Mouse (Mus musculus) MEL-GATA-1-ER (cell line): Measurements from ENCODE around the gene Ankrd52.
"Not testable (repeated sequence)": the region's sequence is repeated elsewhere in the genome, so short reads cannot be mapped to it uniquely, and the experiment has no call there.

Experiments
- DNase-seq: peaks from one replicate; pipeline ENCODE4 v3.0.0-alpha.2; 2012; ENCODE audit warnings: low read depth; ENCODE audit errors: extremely low read depth

Gene Ankrd52

DNA sequence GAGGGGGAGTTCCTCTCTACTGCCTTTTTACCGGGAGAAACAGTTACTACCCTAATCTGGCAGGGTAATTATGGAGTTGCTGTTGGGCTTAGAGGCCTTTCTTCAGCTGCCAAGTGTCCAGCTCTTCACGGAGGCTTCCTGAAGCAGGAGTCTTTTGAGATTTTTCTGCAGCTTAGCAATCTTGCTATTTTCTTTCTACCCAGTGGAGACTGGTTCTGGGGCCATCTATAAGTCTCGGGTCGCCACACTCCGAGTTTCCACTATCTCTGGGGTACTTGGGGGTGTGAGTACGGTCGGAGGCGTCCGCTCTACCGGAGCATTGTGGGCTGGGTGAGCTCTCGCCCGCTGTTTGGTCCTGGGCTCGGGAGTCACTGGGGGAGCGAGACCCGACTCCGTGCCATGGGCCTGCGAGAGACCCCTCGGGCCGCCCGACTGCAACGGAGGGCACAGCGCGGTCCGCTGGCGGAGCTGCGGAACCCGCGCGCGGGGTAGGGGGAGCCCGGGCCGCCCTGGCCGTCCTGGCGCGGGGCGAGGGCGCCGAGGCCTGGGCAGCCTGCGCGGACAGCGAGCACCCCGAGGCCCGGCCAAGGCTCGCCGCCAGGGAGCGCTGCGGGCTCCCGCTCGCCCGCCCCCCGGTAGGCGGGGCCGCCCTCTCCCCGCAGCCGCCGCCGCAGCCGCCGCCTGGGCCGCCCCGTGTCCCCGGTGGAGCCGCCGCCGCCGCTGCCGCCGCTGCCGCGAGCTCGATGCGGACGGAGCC lies at the start of gene Ankrd52:
Ankrd52 (plus strand) TSS at position 661 of the 757 bp plus-strand sequence.
- peak; percentile 47 for DNase-seq

DNA sequence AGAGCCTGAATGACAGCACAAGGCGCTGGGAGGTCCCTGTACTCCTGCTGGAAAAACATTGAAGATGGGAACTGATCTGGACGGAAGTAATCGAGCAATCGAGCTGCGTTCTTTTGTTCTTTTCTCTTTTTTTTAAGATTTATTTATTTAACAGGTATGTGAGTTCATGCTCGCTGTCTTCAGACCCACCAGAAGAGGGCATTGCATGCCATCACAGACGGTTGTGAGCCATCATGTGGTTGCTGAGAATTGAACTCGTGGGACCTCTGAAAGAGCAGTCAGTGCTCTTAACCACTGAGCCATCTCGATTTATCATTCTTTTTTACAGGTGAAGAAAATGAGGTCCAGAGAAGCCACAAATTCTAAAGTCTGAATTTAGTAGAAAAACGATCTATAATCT lies 49.3 kb upstream of the Ankrd52 start:
- DNase-seq = no peak

DNA sequence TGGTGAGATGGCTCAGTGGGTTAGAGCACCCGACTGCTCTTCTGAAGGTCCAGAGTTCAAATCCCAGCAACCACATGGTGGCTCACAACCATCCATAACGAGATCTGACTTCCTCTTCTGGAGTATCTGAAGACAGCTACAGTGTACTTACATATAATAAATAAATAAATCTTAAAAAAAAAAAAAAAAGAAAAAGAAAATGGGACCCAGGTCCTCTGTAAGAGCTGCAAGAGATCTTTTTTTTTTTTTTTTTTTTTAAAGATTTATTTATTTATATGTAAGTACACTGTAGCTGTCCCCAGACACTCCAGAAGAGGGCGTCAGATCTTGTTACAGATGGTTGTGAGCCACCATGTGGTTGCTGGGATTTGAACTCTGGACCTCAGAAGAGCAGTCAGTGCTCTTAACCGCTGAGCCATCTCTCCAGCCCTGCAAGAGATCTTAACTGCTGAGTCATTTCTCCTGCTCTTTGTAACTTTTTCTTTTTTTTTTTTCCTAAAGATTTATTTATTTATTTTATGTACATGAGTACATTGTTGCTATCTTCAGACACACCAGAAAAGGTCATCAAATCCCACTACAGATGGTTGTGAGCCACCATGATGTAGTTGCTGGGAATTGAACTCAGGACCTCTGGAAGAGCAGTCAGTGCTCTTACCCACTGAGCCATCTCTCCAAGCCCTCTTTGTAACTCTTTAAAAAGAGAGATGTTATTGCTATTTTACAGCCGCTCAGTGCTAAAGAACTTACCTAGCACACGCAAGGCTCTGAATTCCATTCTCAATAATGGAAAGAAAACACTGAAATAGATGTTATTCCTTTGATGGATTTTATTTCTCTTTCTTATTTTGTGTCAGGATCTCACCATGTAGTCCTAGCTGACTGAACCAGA lies 44.3 kb upstream of the Ankrd52 start:
- DNase-seq = not testable (repeated sequence)

DNA sequence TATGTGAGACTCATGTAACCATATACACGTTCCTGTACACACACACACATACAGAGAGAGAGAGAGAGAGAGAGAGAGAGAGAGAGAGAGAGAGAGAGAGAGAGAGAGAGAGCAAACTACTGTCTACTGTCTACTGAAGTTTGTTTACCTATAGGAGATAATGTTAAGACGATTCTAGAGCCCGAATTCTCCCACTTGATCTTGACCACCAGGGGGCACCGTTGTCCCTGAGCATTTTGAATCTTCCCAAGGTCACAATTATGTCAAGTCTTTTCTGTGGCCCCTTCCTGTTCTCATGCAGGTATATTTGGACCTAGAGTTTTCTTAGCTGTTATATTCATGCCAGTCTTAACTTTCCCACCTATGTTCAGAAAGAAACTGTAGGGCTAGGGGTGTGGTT lies 41.3 kb upstream of the Ankrd52 start:
- peak; percentile 77 for DNase-seq

DNA sequence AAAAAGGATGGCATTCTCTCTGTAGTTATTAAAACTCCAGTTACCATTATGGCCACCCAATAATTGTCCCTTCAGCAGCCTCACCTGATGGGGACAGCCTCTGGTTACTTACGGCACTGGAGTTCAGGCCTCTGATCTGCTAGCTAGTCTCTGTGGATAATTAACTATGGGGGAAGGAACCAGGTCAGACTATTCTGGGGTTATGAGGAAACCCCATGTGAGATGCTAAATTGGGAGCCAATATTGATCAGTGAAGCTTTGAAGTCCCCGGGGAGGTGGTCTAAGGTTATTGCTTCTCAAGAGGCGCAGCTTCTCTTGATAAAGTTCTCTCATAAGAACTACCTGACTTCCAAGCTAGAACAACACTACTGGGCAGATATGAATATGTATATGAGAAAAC lies 40.7 kb upstream of the Ankrd52 start:
- DNase-seq = no peak

DNA sequence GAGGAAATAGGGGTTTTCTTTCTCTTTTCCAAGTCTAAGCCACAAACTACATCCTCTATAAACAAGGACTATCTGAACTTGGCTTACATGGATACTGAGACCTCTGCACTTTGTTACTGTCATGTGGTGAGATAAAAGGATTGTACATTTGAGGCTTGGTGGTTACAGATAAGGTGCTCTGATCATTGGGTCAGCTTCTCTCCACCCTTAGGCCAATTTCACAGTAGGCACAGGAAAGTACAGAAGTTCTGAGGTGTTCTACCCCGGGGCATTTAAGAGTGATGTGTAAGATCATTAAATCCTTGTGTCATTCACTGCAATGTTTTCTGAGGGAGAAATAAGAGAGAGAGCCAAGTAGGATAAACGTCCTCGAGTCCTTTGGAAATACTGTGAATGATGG lies 40.3 kb upstream of the Ankrd52 start:
- peak; percentile 37 for DNase-seq

DNA sequence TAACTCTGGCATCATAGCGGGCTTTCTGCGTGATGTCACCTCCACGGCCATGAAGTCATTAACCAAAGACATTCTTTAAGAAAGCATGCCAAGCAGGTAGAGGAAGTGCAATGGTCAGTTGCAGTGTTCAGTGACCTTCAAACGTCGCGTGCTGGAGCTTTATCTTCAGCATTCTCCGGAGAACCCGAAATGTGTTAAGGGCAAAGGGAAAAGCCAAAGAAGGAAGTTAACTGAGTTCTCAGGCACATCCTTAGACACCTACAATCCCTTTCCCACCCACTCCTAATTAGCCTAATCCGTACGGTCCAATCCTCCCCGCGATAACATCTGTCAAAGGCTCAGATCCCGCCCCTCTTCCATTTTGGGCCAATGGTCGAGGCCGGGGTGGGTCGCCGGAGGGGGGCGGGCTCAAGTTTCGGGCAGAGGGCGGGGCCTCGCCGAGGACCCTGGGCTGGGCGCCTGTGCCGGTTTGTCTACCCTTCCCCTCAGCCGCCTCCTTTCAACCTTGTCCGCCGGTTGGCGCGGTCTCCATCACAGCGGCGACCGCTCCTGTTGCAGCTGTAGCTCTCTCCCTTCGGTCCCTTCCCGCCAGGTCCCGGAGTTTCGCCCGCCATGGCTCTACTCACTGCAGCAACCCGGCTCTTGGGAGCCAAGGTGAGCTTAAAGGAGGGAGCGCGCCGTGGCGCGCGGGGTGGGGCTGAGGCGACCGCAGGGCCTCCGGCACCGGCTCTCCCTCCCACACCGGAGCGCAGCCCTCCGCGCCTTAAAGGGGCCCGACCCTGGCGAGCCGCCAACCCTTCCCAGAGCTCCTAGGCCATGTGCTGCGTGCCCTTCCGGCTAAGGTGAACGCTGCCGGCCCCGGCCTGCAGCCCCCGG lies 39.4 kb upstream of the Ankrd52 start, which contains the start of gene Cs:
Cs (plus strand) TSS at position 429 of the 876 bp plus-strand sequence.
- peak; percentile 98 for DNase-seq

DNA sequence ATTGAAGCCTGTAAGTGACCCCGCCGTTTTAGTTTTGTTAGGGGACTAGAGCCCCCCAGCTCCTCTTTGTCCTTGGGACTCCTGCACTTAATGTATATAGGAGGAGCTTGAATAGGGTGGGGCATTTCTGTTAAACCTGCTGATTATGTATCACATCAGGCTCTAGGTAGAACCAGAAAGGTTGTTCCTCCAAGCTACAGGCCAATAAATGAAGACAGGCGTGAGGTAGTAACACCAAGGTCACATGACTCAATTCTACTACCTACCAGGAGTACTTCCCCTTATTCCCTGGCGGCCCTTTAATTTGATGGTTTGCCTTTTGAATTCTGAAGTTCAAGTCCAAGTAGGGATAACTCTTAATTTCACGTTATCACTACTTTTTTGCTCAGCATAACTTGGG lies 38.5 kb upstream of the Ankrd52 start:
- DNase-seq = peak; percentile 81

DNA sequence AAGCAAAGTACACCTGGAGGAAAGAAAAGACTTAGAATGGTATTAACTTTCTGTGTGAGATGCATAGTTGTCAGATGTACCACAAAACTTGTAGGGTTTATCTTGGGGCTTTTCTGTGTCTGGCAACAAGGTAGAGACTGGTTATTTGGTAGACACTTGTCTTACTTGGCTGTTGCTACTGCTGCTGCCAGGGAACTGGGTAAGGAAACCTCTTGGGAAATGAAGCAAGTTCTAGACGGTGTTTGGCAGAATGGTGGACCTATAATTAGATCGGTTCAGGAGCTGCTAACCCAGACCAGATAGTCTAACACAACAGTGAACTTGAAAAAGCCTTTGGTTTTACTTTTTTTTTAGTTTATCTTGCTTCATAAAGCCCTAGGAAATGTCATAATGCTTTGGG lies 38.0 kb upstream of the Ankrd52 start:
- DNase-seq = no peak

DNA sequence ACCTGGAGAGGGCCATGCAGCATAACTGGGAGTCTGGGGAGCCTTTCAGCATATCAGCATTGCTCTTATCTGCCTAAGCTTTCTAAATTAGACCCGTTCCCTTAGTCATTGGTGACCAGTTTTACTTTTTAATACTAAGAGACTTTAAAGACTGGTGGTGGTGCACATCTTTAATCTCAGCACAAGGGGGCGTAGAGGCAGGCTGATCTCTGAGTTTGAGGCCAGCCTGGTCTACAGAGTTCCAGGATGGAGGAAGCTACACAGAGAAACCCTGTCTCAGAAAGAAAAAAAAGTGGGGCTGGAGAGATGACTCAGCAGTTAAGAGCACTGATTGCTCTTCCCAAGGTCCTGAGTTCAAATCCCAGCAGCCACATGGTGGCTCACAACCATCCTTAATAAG lies 36.7 kb upstream of the Ankrd52 start:
- DNase-seq = peak; percentile 41

DNA sequence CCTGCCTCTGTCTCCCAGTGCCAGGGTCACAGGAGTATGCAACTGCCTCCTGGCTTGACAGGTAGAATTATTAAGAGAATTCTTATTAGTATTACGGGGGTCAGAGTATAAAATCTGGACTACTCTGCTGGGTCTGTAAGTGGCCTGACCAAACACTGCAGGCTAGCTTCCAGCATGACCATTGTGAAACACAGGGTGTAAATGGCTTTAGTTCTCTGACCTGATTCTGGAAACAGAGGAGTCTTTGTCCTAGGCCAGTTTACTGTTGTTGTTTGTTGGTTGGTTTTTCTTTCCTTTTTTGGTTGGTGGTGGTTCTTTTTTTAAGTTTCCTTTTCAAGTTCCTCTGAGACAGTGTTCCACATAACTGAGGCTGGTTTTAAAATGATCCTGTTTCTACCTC lies 33.5 kb upstream of the Ankrd52 start:
- no peak for DNase-seq

DNA sequence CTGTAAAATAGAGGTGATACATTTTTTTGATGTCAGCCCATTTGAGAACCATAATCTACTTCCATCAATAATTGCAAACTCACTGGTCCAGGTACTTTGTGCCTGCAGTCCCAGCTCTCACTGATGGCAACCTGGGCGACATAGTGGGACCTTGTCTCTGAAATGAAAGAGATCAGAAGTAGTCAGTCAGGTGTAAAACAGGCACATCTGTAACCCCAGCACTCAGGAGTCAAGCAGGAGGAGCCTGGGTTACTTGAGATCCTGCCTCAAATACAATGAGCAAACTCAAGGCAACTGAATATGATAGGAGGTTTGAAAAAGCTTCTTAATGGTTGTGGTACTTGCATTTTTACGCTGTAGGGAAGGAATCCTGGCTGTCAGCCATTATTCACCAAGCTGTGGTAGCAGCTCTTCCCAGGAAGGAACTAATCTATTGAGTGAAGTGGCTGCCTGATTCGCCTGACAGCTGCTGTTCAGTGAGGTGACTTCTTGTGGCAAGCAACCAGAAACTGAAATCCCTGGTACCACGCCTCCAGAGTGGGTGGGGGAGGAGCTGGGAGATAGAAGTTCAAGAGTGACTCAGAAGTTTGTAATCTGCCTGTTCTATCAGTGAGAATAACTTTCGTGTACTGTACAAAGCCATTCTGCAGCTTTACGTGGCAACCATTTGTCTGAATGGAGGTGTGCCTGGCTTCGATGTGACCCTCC lies 32.2 kb upstream of the Ankrd52 start:
- DNase-seq = peak; percentile 93

DNA sequence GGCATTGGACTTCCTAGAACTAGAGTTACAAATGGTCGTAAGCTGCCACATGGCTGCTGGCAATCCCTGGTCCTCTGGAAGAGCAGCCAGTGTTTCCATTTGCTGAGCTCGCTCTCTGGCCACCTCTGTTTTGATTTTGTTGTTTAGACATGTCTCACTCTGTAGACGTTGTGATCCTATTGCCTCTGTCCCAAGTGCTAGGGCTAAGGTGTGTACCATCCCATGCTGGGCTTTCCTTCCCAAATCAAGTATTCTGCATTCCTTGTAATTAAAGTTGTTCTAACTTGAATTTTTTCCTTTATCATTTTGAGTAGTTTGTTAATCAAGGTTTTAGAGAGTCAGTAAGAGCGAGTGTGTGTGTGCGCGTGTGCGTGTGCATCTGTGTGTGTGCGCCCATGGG lies 29.4 kb upstream of the Ankrd52 start:
- no peak for DNase-seq

DNA sequence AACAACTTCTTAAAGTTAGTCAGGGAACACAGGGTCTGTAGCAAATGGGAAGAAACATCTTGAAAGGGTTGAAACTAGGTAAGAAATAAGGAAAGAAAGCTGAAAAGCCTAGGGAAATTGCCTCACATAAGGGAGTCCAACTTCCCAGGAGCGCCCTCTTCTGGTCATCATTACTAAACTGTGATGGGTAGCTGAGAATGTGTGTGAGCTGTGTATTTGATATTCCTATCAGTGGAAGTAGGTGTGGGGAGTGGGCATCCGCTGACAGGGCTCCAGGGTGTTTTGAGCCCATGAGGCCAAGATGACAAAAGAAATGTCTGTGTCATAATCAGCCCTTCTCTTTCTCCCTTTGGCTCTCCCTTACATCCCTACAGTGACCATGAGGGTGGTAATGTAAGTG lies 18.1 kb upstream of the Ankrd52 start:
- no peak for DNase-seq

DNA sequence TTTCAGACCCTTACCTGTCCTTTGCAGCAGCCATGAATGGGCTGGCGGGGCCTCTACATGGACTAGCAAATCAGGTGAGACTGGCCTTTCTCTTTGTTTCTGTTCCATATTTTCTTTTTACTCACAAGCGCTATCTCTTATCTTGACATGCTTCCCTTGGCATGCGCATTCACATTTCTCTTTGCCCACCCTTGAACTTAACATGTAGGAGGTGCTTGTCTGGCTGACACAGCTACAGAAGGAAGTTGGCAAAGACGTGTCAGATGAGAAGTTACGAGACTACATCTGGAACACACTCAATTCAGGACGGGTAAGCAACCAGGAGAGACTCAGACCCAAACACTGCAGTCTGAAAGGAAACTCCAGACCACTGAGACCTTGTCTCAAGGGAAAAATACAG lies 17.7 kb upstream of the Ankrd52 start:
- DNase-seq = no peak

DNA sequence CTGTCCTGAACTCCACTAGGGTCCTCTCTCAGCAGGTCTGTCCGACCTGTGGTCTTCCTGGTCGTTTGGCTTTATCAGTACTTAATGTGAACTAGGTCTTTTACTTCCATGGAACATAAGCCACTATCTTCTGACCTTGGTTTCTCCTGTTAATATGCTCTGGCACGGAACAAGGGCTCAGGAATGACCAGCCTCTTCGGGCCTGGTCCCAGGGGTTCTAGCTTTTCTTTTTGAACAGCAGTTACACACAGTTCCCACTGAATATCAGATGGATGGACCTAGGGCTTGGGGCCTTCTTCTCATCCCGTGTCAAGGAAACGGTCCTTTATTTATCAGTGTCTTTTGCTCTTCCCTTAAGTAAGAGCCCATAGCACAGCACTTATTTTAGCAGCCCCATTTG lies 15.1 kb upstream of the Ankrd52 start:
- no peak for DNase-seq

DNA sequence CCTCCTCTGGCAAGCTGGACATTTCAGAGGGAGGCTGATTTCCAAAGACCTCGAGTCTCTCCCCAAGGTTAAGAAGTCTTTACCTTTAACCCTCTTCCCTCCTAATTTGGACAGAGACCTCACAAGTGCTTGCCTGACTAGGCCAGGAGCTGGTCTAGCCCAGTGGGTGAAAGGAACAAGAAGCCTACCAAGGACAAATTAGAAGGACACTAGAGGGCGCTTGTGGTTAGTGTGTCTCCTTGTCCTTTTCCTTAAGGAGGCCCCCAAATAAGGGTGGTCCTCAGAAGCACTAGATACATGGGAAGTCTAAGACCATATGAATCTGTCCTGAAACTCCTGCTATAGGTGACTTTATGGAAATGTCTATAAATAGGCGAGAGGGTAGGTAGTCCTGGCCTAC lies 14.3 kb upstream of the Ankrd52 start:
- no peak for DNase-seq

DNA sequence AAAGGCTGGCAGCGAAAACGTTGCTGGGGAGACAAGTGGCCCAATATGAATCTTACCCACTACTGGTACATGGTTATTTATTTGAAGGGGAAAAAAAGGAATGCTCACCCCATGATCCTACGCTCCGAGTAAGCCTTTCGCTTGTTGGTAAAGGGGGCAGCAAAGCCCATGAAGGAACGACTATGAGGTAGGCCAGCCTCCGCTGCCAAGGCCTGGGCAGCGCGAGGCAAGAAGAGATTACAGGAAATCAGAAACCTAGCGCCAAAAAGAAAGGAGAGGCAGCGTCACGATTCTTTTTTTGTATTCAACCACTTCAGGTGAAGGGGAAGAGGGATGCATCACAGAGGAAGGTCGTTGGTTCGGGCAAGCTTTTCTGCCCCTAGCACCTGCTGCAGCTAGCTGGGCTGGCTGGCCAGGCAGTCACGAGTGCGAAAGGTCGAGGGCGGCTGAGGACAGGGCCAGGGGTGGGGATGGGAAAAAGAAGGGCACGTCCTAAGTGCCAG lies 9.0 kb upstream of the Ankrd52 start:
- no peak for DNase-seq

DNA sequence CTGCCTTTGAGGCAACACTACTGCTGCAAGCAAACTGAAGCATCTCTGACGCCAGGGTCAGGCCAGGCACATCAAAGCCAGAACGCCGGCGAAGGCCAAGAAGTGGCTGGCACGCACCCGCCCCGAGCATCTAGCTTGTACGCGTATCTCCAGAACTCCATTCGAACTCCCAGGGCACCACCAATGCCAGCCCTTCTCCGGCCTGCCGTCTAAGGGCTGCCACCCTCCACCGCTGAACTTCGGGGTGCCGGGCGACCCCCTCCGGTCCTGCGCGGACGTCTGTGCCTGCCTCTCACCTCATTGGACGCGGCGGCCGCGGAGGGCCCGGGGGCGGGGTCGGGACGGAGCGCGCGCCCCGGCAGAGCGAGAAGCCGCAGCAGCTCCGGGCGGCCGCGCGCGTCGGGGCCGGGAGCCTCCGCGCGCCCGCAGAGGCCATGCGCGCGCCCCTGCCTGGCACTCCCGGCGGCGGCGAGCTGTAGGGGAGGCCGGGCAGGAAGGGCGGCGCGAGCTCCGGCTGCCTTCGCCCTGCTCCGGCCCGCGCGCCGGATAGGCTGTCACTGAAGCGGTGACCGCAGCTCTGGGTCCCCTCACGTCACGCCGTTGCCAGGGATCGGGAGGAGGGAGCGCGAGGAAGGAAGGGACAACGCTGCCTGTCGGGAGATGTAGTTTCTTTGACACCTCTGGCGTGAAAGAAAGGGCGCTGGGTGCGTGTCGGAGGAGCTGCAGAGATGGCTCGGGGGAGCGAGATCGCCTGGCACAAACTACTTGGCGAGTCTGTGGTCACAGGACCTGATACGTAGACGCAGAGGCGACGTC lies 8.3 kb upstream of the Ankrd52 start, which contains the start of gene Coq10a:
Coq10a (minus strand) TSS at position 596 of the 816 bp plus-strand sequence.
- peak; percentile 81 for DNase-seq

DNA sequence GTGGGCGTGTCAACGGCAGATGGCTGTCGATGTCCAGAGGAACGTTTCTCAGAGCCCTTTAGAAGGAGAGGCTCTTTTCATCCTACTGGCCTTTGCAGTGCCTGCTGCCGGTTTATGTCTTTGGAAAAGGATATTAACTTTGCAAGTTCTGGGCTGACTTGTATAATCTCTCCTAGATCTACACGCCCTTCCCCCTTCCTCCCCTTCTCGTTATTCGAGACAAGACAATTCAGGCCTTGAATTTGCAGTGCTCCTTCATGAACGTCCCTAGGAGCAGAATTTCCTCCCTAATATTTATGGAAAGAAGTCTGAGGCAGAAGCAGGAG lies 7.7 kb upstream of the Ankrd52 start:
- no peak for DNase-seq
